In genomic region chr7:100965079-100965478, GRCm38 (mm10) we compare ENCODE assay signal across 9 mouse cellular contexts. TPM values are rescaled to one million over a fixed set of nuclear protein-coding genes. Genes with fewer than 3 reads are reported as not detected.
A peak's percentile ranks its signal among the peaks of the same experiment; 100 is the strongest.
DNase-seq lines count a peak whose midpoint lies in the region; ATAC-seq and TF ChIP-seq lines count a peak whose summit lies in the region.
"Had no signal": no experiment of that assay in that cellular context is flagged by ENCODE, and none has a peak within 500 bp of the region (broad histone marks: within the 10 kb centered on the region; RNA-seq: fewer than 3 reads in every experiment).

No protein-coding gene starts in this region.

- no peak overlapping the region for H3K27ac ChIP-seq in hindbrain, postnatal 0 days
- no peak overlapping the region for H3K27ac ChIP-seq in hindbrain, embryonic 13.5 days
- H3K27ac ChIP-seq in neural tube, embryonic 11.5 days (ENCODE audit: low read depth, low read length): no peak overlapping the region
- H3K27ac ChIP-seq: neural tube, embryonic 12.5 days had no signal

- WGBS in hindbrain, postnatal 0 days: 20% methylated on average over 4 of the region's 4 CpGs
- 24% methylated on average over 4 of the region's 4 CpGs for WGBS in hindbrain, embryonic 13.5 days
- WGBS in neural tube, embryonic 11.5 days: 21% methylated on average over 4 of the region's 4 CpGs

- no peaks in the 10 kb centered on the region for H3K4me1 ChIP-seq in hindbrain, postnatal 0 days (ENCODE audit: insufficient read depth, low read length)
- H3K4me1 ChIP-seq in hindbrain, embryonic 13.5 days (replicated peaks): 0 out of 2 replicates have a peak, but pooled peaks cover 5% of the 10 kb centered on the region
- H3K4me1 ChIP-seq in neural tube, embryonic 11.5 days (ENCODE audit: control insufficient read depth, insufficient read depth, low read length): no peaks in the 10 kb centered on the region
- H3K4me1 ChIP-seq: neural tube, embryonic 12.5 days had no signal

- no peaks in the 10 kb centered on the region for H3K27me3 ChIP-seq in hindbrain, postnatal 0 days (ENCODE audit: insufficient read depth, low read length)
- no peaks in the 10 kb centered on the region for H3K27me3 ChIP-seq in hindbrain, embryonic 13.5 days
- H3K27me3 ChIP-seq in neural tube, embryonic 11.5 days (ENCODE audit: control insufficient read depth, insufficient read depth, low read length): no peaks in the 10 kb centered on the region
- H3K27me3 ChIP-seq: neural tube, embryonic 12.5 days had no signal

- H3K9ac ChIP-seq in hindbrain, postnatal 0 days (replicated peaks; ENCODE audit: low read length): no peak overlapping the region
- no peak overlapping the region for H3K9ac ChIP-seq in hindbrain, embryonic 13.5 days
- no peak overlapping the region for H3K9ac ChIP-seq in neural tube, embryonic 11.5 days (ENCODE audit: low read length)
- H3K9ac ChIP-seq: neural tube, embryonic 12.5 days had no signal

- peak; percentile 56 for DNase-seq in hindbrain, postnatal 0 days (ENCODE audit: low spot score)
- peak; percentile 43 for DNase-seq in brain, adult 2 months (ENCODE audit: low read depth, low spot score)
- DNase-seq in neural tube, embryonic 11.5 days (ENCODE audit: low spot score): peak; percentile 45
- no peak for DNase-seq in urinary bladder, adult 2 months (ENCODE audit: low spot score)
- DNase-seq in layer of hippocampus, adult 18-20 months (ENCODE audit: low spot score in 2 of 2): no peak

- H3K9me3 ChIP-seq in hindbrain, postnatal 0 days (ENCODE audit: low read length): no peaks in the 10 kb centered on the region
- H3K9me3 ChIP-seq in hindbrain, embryonic 13.5 days: no peaks in the 10 kb centered on the region
- no peaks in the 10 kb centered on the region for H3K9me3 ChIP-seq in neural tube, embryonic 11.5 days (ENCODE audit: control insufficient read depth, low read length)
- H3K9me3 ChIP-seq: neural tube, embryonic 12.5 days had no signal

- no peak overlapping the region for H3K4me2 ChIP-seq in hindbrain, postnatal 0 days (ENCODE audit: low read depth, low read length)
- no peak overlapping the region for H3K4me2 ChIP-seq in hindbrain, embryonic 13.5 days
- no peak overlapping the region for H3K4me2 ChIP-seq in neural tube, embryonic 11.5 days (ENCODE audit: low read depth)
- H3K4me2 ChIP-seq: neural tube, embryonic 12.5 days had no signal

- no peaks in the 10 kb centered on the region for H3K36me3 ChIP-seq in hindbrain, postnatal 0 days (ENCODE audit: insufficient read depth, low read length)
- no peaks in the 10 kb centered on the region for H3K36me3 ChIP-seq in hindbrain, embryonic 13.5 days
- no peaks in the 10 kb centered on the region for H3K36me3 ChIP-seq in neural tube, embryonic 11.5 days (ENCODE audit: control insufficient read depth, insufficient read depth, low read length)
- H3K36me3 ChIP-seq: neural tube, embryonic 12.5 days had no signal

- H3K4me3 ChIP-seq in hindbrain, postnatal 0 days (ENCODE audit: low read length): no peak overlapping the region
- H3K4me3 ChIP-seq in hindbrain, embryonic 13.5 days: no peak overlapping the region
- H3K4me3 ChIP-seq in neural tube, embryonic 11.5 days (ENCODE audit: low read depth, low read length): no peak overlapping the region
- H3K4me3 ChIP-seq: neural tube, embryonic 12.5 days had no signal

- peak; percentile 50; the same call in 1 of the 2 replicates for ATAC-seq in hindbrain, postnatal 0 days
- no peak for ATAC-seq in hindbrain, embryonic 13.5 days (ENCODE audit: low FRiP score)
- peak; percentile 37 for ATAC-seq in CD4-positive, CD25-positive, alpha-beta regulatory T cell, adult 4 months
- ATAC-seq in hematopoietic stem cell, adult 5-6 weeks (replicated peaks in 1 of 2; ENCODE audit: insufficient read depth in 1 of 2, low FRiP score in 2 of 2, low TSS enrichment in 1 of 2, low read depth in 1 of 2, poor library complexity in 2 of 2, severe bottlenecking in 2 of 2): peak; percentile 54 to 60; a peak in 2 of 4 replicates
- no peak for ATAC-seq in neural tube, embryonic 11.5 days (ENCODE audit: insufficient read depth, low FRiP score, low TSS enrichment)

- TF ChIP-seq CTCF in hindbrain, postnatal 0 days (IDR thresholded peaks at IDR 0.05; ENCODE audit: low read depth): peak; percentile 86

RNA-seq across cellular contexts. Expression of gene P2ry6, which starts 9.4 kb away (rescaled TPM):
- 1.5 and 3.5 TPM in 2 replicates for total RNA-seq in hindbrain, postnatal 0 days (2014; rRNA removed)
- polyA plus RNA-seq in hindbrain, postnatal 0 days (2015; fragmentation: Nextera tagmentation; extraction: Ambion mirVana): 3.4 and 3.6 TPM in 2 replicates
- 2.7 and 3.5 TPM in 2 replicates for polyA plus RNA-seq in hindbrain, embryonic 13.5 days (2015; fragmentation: Nextera tagmentation; extraction: Ambion mirVana)
- not detected for polyA plus RNA-seq in CD4-positive, CD25-positive, alpha-beta regulatory T cell, adult 4 months (2017; shearing (Covaris generic))
- total RNA-seq in hematopoietic stem cell, adult 5-6 weeks (2017): not detected in 2 replicates
- 2.0 and 3.1 TPM in 2 replicates for polyA plus RNA-seq in neural tube, embryonic 11.5 days (2014; fragmentation: Nextera tagmentation; extraction: Ambion mirVana)
- polyA plus RNA-seq in urinary bladder, adult 2 months (2012; rRNA removed): 11.6 and 12.8 TPM in 2 replicates
- 1 to 10 TPM; 2.9 to 3.9 TPM for total RNA-seq in layer of hippocampus, adult 18-20 months (2021)

RNA-seq across cellular contexts. Expression of gene Arhgef17, which starts 33.2 kb away (rescaled TPM):
- total RNA-seq in hindbrain, postnatal 0 days (2014; rRNA removed): 72.3 and 74.5 TPM in 2 replicates
- polyA plus RNA-seq in hindbrain, postnatal 0 days (2015; fragmentation: Nextera tagmentation; extraction: Ambion mirVana): 8.1 and 10.1 TPM in 2 replicates
- 7.2 and 7.7 TPM in 2 replicates for polyA plus RNA-seq in hindbrain, embryonic 13.5 days (2015; fragmentation: Nextera tagmentation; extraction: Ambion mirVana)
- not detected for polyA plus RNA-seq in CD4-positive, CD25-positive, alpha-beta regulatory T cell, adult 4 months (2017; shearing (Covaris generic))
- total RNA-seq in hematopoietic stem cell, adult 5-6 weeks (2017): 1.0 and 2.2 TPM in 2 replicates
- polyA plus RNA-seq in neural tube, embryonic 11.5 days (2014; fragmentation: Nextera tagmentation; extraction: Ambion mirVana): 9.7 and 10.7 TPM in 2 replicates
- 17.1 and 30.1 TPM in 2 replicates for polyA plus RNA-seq in urinary bladder, adult 2 months (2012; rRNA removed)
- total RNA-seq in layer of hippocampus, adult 18-20 months (2021): 100 to 1,000 TPM; 171 to 178 TPM

RNA-seq across cellular contexts. Expression of gene P2ry2, which starts 47.6 kb away (rescaled TPM):
- total RNA-seq in hindbrain, postnatal 0 days (2014; rRNA removed): 0.07 and 0.52 TPM in 2 replicates
- polyA plus RNA-seq in hindbrain, postnatal 0 days (2015; fragmentation: Nextera tagmentation; extraction: Ambion mirVana): 0.51 and 0.95 TPM in 2 replicates
- 0.39 and 0.65 TPM in 2 replicates for polyA plus RNA-seq in hindbrain, embryonic 13.5 days (2015; fragmentation: Nextera tagmentation; extraction: Ambion mirVana)
- not detected for polyA plus RNA-seq in CD4-positive, CD25-positive, alpha-beta regulatory T cell, adult 4 months (2017; shearing (Covaris generic))
- total RNA-seq in hematopoietic stem cell, adult 5-6 weeks (2017): 10.1 and 13.9 TPM in 2 replicates
- 0.48 and 0.77 TPM in 2 replicates for polyA plus RNA-seq in neural tube, embryonic 11.5 days (2014; fragmentation: Nextera tagmentation; extraction: Ambion mirVana)
- polyA plus RNA-seq in urinary bladder, adult 2 months (2012; rRNA removed): 8.6 and 8.7 TPM in 2 replicates
- 1 to 10 TPM in 1 of 2 experiments, under 1 TPM in 1; 0.62 to 1.3 TPM for total RNA-seq in layer of hippocampus, adult 18-20 months (2021)

Comparison
In these comparisons a context has a peak if more than half of its experiments do, and no peak if none do; other contexts are left out.
1. ATAC-seq: peak in hindbrain, postnatal 0 days (single experiment), CD4-positive, CD25-positive, alpha-beta regulatory T cell, adult 4 months (single experiment) and hematopoietic stem cell, adult 5-6 weeks (2 of 2); none in hindbrain, embryonic 13.5 days (single experiment) and neural tube, embryonic 11.5 days (single experiment).
2. DNase-seq: peak in hindbrain, postnatal 0 days (single experiment), brain, adult 2 months (single experiment) and neural tube, embryonic 11.5 days (single experiment); none in urinary bladder, adult 2 months (single experiment) and layer of hippocampus, adult 18-20 months (0 of 2).